9 mouse cellular contexts compared by ENCODE assay signal in the genomic region with DNA sequence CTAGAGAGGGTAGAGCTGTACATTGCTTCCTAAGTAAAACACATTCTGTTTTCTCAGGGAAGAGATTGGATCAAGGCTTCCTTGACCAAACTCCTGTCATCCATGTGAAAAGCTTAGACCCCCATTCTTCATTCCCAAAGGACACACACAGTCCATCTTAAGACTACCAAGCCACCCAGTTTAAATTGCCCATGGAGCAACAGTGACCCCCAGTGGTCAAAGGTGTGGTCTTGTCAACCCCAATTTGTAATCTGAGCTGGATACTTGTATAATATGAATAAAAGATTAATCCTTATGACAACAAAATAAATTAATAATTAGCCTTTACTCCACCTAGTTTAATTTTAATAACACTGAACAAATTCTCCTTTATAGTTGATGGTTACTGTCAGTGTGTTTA. TPM values are rescaled to one million over a fixed set of nuclear protein-coding genes. Genes with fewer than 3 reads are reported as not detected.
DNase-seq lines count a peak whose midpoint lies in the region; ATAC-seq and TF ChIP-seq lines count a peak whose summit lies in the region.
"Had no signal": no experiment of that assay in that cellular context is flagged by ENCODE, and none has a peak within 500 bp of the region (broad histone marks: within the 10 kb centered on the region; RNA-seq: fewer than 3 reads in every experiment).

No protein-coding gene starts in this region.

- CTCF ChIA-PET in Patski (lab: Charles Lee) = interaction anchor here (0.6 to 5.4 kb wide), 18 partner anchors 11 to 675 kb away, joined by 3 to 80 read pairs (median 5); a partner anchor contains a TSS

- DNase-seq in Patski (ENCODE audit: low read depth, low spot score) = no peak
- peak; percentile 70 for DNase-seq in kidney, postnatal 14 days
- DNase-seq in lung, adult 2 months = peak; percentile 60
- peak; percentile 49 to 62 for DNase-seq in urinary bladder, postnatal 36 days (ENCODE audit: low spot score in 2 of 2)

- POLR2A ChIA-PET in Patski (lab: Charles Lee) = no interaction called here

- no peak overlapping the region for H3K4me2 ChIP-seq in intestine, postnatal 0 days (replicated peaks; ENCODE audit: low read depth)
- H3K4me2 ChIP-seq in intestine, embryonic 15.5 days (replicated peaks) = no peak overlapping the region
- H3K4me2 ChIP-seq: embryonic facial prominence, embryonic 13.5 days; limb, embryonic 15.5 days had no signal

- no peak for TF ChIP-seq POLR2A in cortical plate, adult 2 months (IDR thresholded peaks at IDR 0.05; ENCODE audit: extremely low read depth, insufficient read depth, low read length)
- TF ChIP-seq POLR2A in lung, adult 2 months (IDR thresholded peaks at IDR 0.05; ENCODE audit: borderline replicate concordance, extremely low read depth, low read depth, low read length) = no peak

- H3K9ac ChIP-seq in intestine, postnatal 0 days (ENCODE audit: low read depth, low read length) = no peak overlapping the region
- H3K9ac ChIP-seq in intestine, embryonic 15.5 days = no peak overlapping the region
- H3K9ac ChIP-seq: embryonic facial prominence, embryonic 13.5 days; limb, embryonic 15.5 days had no signal

- no peaks in the 10 kb centered on the region for H3K36me3 ChIP-seq in intestine, postnatal 0 days (ENCODE audit: control insufficient read depth, insufficient read depth)
- no peaks in the 10 kb centered on the region for H3K36me3 ChIP-seq in intestine, embryonic 15.5 days
- H3K36me3 ChIP-seq: embryonic facial prominence, embryonic 13.5 days; limb, embryonic 15.5 days had no signal

- H3K4me1 ChIP-seq in intestine, postnatal 0 days (replicated peaks; ENCODE audit: control insufficient read depth, insufficient read depth, low read length) = no peaks in the 10 kb centered on the region
- no peaks in the 10 kb centered on the region for H3K4me1 ChIP-seq in intestine, embryonic 15.5 days (replicated peaks)
- H3K4me1 ChIP-seq in cortical plate, adult 2 months (ENCODE audit: control insufficient read depth, insufficient read depth, low read length) = no peaks in the 10 kb centered on the region
- no peaks in the 10 kb centered on the region for H3K4me1 ChIP-seq in lung, adult 2 months (ENCODE audit: control insufficient read depth, insufficient read depth, low read length)

- H3K27ac ChIP-seq in intestine, postnatal 0 days (ENCODE audit: low read depth, low read length) = no peak overlapping the region
- no peak overlapping the region for H3K27ac ChIP-seq in intestine, embryonic 15.5 days
- H3K27ac ChIP-seq in cortical plate, adult 2 months (ENCODE audit: insufficient read depth, low read length) = no peak overlapping the region
- H3K27ac ChIP-seq: embryonic facial prominence, embryonic 13.5 days; limb, embryonic 15.5 days had no signal

- H3K9me3 ChIP-seq in intestine, postnatal 0 days (ENCODE audit: control insufficient read depth) = no peaks in the 10 kb centered on the region
- no peaks in the 10 kb centered on the region for H3K9me3 ChIP-seq in intestine, embryonic 15.5 days
- H3K9me3 ChIP-seq: embryonic facial prominence, embryonic 13.5 days; limb, embryonic 15.5 days had no signal

- TF ChIP-seq CTCF in intestine, postnatal 0 days (IDR thresholded peaks at IDR 0.05; ENCODE audit: low read depth) = peak; percentile 96
- TF ChIP-seq CTCF in Patski (IDR thresholded peaks at IDR 0.05) = peak; percentile 94
- peak; percentile 80 for TF ChIP-seq CTCF in cortical plate, adult 2 months (IDR thresholded peaks at IDR 0.05; ENCODE audit: extremely low read depth, insufficient read depth, low read length)
- peak; percentile 36; the same call in 1 of the 2 replicates for TF ChIP-seq CTCF in lung, adult 2 months (IDR thresholded peaks at IDR 0.05; ENCODE audit: insufficient read depth, low read length)

- in situ Hi-C loops in Patski (cut with MboI; ENCODE audit: low pct_unique_long_range_greater_than_20kb) = loop anchor here (10.0 kb wide), 1 partner anchor 684 kb away; no protein-coding TSS in a partner anchor

- no peak overlapping the region for H3K4me3 ChIP-seq in intestine, postnatal 0 days (ENCODE audit: low read depth, low read length)
- no peak overlapping the region for H3K4me3 ChIP-seq in intestine, embryonic 15.5 days (replicated peaks)
- H3K4me3 ChIP-seq in cortical plate, adult 2 months (ENCODE audit: insufficient read depth, low read length) = no peak overlapping the region
- no peak overlapping the region for H3K4me3 ChIP-seq in lung, adult 2 months (replicated peaks; ENCODE audit: extremely low read depth, low read depth, low read length)
- H3K4me3 ChIP-seq: embryonic facial prominence, embryonic 13.5 days; limb, embryonic 15.5 days had no signal

- no peak for ATAC-seq in intestine, postnatal 0 days
- no peak for ATAC-seq in intestine, embryonic 15.5 days
- peak; percentile 67 for ATAC-seq in Patski

- no peaks in the 10 kb centered on the region for H3K27me3 ChIP-seq in intestine, postnatal 0 days (replicated peaks; ENCODE audit: control insufficient read depth, insufficient read depth, low read length)
- no peaks in the 10 kb centered on the region for H3K27me3 ChIP-seq in intestine, embryonic 15.5 days (replicated peaks)
- no peaks in the 10 kb centered on the region for H3K27me3 ChIP-seq in Patski
- H3K27me3 ChIP-seq: embryonic facial prominence, embryonic 13.5 days; limb, embryonic 15.5 days had no signal

RNA-seq across cellular contexts. Expression of a gene that starts 24.7 kb away (rescaled TPM):
- polyA plus RNA-seq in intestine, postnatal 0 days (2015; fragmentation: Nextera tagmentation; extraction: Ambion mirVana) = 3.2 and 3.6 TPM in 2 replicates
- 10.5 and 12.0 TPM in 2 replicates for polyA plus RNA-seq in intestine, embryonic 15.5 days (2015; fragmentation: Nextera tagmentation; extraction: Ambion mirVana)
- 1.8 TPM for polyA plus RNA-seq in Patski (2021)
- polyA plus RNA-seq in cortical plate, adult 2 months (2012; rRNA removed) = 7.1 TPM in 2 replicates
- 33.3 and 34.6 TPM in 2 replicates for polyA plus RNA-seq in lung, adult 2 months (2012; rRNA removed)

Comparison
In these comparisons a context has a peak if more than half of its experiments do, and no peak if none do; other contexts are left out.
1. CTCF ChIP-seq: peak in every context shown above with its lines; median percentile 96 in intestine, postnatal 0 days; 94 in Patski; 80 in cortical plate, adult 2 months; 36 in lung, adult 2 months.